Comparison of ENCODE assay signal across 10 mouse cellular contexts in the genomic region with DNA sequence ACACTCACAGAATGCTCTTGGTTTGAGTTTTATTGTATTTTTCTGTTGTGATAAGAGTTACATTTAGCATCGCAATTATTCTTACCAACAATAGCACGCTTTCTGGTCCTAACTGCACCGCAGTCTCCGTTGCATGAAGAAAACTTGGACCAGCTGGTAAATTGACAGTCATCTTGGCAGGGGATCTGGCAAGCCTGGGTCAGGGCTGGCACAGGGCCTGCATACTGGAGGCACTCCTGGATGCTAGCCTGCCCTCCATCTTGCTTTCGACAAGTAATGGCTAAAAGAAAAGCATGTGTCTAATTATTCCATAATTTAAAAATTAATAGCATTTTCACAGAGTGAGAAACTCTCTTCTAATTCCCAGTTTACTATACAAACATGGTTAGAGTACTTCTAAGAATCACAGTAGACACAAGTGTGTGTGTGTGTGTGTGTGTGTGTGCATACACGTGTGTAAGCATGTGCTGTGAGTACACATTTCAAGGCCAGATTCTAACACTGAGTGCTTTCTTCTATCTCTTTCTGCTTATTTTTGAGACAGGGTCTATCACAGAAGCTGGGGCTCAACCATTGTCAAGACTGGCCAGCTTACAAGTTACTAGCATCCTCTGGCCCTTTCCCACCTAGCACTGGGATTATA.
A peak's percentile ranks its signal among the peaks of the same experiment; 100 is the strongest.
DNase-seq lines count a peak whose midpoint lies in the region; ATAC-seq lines count a peak whose summit lies in the region.
"Had no signal": no experiment of that assay in that cellular context is flagged by ENCODE, and none has a peak within 500 bp of the region (broad histone marks: within the 10 kb centered on the region; RNA-seq: fewer than 3 reads in every experiment).

No protein-coding gene starts in this region.

- H3K27ac ChIP-seq in forebrain, embryonic 13.5 days, result peak overlapping the region; percentile 21; the same call in 1 of the 2 replicates
- no peak overlapping the region for H3K27ac ChIP-seq in forebrain, embryonic 11.5 days (ENCODE audit: low read depth, low read length)
- H3K27ac ChIP-seq: heart, embryonic 15.5 days; midbrain, embryonic 12.5 days had no signal

- H3K9me3 ChIP-seq in forebrain, embryonic 13.5 days (replicated peaks), result no peaks in the 10 kb centered on the region
- H3K9me3 ChIP-seq in forebrain, embryonic 11.5 days (ENCODE audit: control insufficient read depth, low read length), result no peaks in the 10 kb centered on the region
- H3K9me3 ChIP-seq: heart, embryonic 15.5 days; midbrain, embryonic 12.5 days had no signal

- no peak overlapping the region for H3K9ac ChIP-seq in forebrain, embryonic 13.5 days
- H3K9ac ChIP-seq in forebrain, embryonic 11.5 days (ENCODE audit: low read length), result no peak overlapping the region
- H3K9ac ChIP-seq: heart, embryonic 15.5 days; midbrain, embryonic 12.5 days had no signal

- peak; percentile 94 for ATAC-seq in forebrain, embryonic 13.5 days
- ATAC-seq in forebrain, embryonic 11.5 days (replicated peaks; ENCODE audit: low FRiP score), result no peak

- no peak overlapping the region for H3K4me2 ChIP-seq in forebrain, embryonic 13.5 days
- H3K4me2 ChIP-seq in forebrain, embryonic 11.5 days (ENCODE audit: low read depth, low read length, severe bottlenecking), result no peak overlapping the region
- H3K4me2 ChIP-seq: heart, embryonic 15.5 days; midbrain, embryonic 12.5 days had no signal

- no peak overlapping the region for H3K4me3 ChIP-seq in forebrain, embryonic 13.5 days
- no peak overlapping the region for H3K4me3 ChIP-seq in forebrain, embryonic 11.5 days (ENCODE audit: low read depth, low read length)
- H3K4me3 ChIP-seq: heart, embryonic 15.5 days; midbrain, embryonic 12.5 days had no signal

- 54% methylated on average over 6 of the region's 6 CpGs for WGBS in forebrain, embryonic 13.5 days
- 93% methylated on average over 6 of the region's 6 CpGs for WGBS in forebrain, embryonic 11.5 days

- DNase-seq in forebrain, embryonic 11.5 days (ENCODE audit: low spot score), result no peak
- DNase-seq in adipocyte (ENCODE audit: low spot score), result peak; percentile 50
- DNase-seq in frontal cortex, postnatal 10 days (ENCODE audit: low spot score in 2 of 2), result peak; percentile 48 to 60
- DNase-seq in layer of hippocampus, adult 11-12 months (ENCODE audit: low spot score), result peak; percentile 76
- peak; percentile 26 for DNase-seq in lung, postnatal 25 days (ENCODE audit: low spot score)
- no peak for DNase-seq in thymus, adult 18-20 months
- no peak for DNase-seq in spleen, adult 18-20 months

- H3K36me3 ChIP-seq in forebrain, embryonic 13.5 days (ENCODE audit: poor library complexity, severe bottlenecking), result no peaks in the 10 kb centered on the region
- no peaks in the 10 kb centered on the region for H3K36me3 ChIP-seq in forebrain, embryonic 11.5 days (ENCODE audit: control insufficient read depth, insufficient read depth, low read length)
- H3K36me3 ChIP-seq: heart, embryonic 15.5 days; midbrain, embryonic 12.5 days had no signal

- H3K27me3 ChIP-seq in forebrain, embryonic 13.5 days, result no peaks in the 10 kb centered on the region
- H3K27me3 ChIP-seq in forebrain, embryonic 11.5 days (ENCODE audit: control insufficient read depth, insufficient read depth, low read length), result no peaks in the 10 kb centered on the region
- H3K27me3 ChIP-seq: heart, embryonic 15.5 days; midbrain, embryonic 12.5 days had no signal

- H3K4me1 ChIP-seq in forebrain, embryonic 13.5 days, result 0 out of 2 replicates have a peak, but pooled peaks cover 2% of the 10 kb centered on the region
- no peaks in the 10 kb centered on the region for H3K4me1 ChIP-seq in forebrain, embryonic 11.5 days (replicated peaks; ENCODE audit: control insufficient read depth, insufficient read depth, low read length)
- H3K4me1 ChIP-seq: heart, embryonic 15.5 days; midbrain, embryonic 12.5 days had no signal

Comparison
In these comparisons a context has a peak if more than half of its experiments do, and no peak if none do; other contexts are left out.
1. DNase-seq: peak in adipocyte (single experiment), frontal cortex, postnatal 10 days (2 of 2), layer of hippocampus, adult 11-12 months (single experiment) and lung, postnatal 25 days (single experiment); none in forebrain, embryonic 11.5 days (single experiment), thymus, adult 18-20 months (0 of 2) and spleen, adult 18-20 months (0 of 2).